Mouse (Mus musculus) 3T3-L1 (cell line): ENCODE data around the gene Actrt2.
A peak's percentile ranks its signal among the peaks of the same experiment; 100 is the strongest.

Experiments used
- DNase-seq: peaks from one replicate; pipeline ENCODE4 v3.0.0-alpha.2; 2015; ENCODE audit warnings: low read depth, low spot score

Gene Actrt2

DNA sequence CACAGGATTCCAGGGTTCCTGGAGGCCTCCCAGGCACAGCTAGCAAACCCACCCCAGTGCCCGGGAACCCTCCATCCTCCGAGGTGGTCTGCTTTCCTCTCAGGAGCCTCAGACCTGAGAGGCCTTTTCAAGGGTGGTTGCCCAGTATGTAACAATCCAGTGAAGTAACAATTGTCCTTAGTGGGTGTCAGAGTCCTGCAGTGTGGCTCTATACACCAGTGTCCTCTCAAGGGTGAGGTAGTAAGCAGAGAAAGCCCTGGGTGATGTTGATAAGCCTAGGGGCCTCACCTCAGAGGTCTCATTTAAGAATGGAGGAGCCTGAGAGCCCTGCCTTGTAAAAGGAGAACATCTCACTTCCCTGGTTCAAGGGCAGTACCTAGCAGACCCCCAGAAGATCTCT lies at the start of gene Actrt2:
Actrt2 (minus strand) TSS at position 101 of the 400 bp plus-strand sequence.
- no peak for DNase-seq

DNA sequence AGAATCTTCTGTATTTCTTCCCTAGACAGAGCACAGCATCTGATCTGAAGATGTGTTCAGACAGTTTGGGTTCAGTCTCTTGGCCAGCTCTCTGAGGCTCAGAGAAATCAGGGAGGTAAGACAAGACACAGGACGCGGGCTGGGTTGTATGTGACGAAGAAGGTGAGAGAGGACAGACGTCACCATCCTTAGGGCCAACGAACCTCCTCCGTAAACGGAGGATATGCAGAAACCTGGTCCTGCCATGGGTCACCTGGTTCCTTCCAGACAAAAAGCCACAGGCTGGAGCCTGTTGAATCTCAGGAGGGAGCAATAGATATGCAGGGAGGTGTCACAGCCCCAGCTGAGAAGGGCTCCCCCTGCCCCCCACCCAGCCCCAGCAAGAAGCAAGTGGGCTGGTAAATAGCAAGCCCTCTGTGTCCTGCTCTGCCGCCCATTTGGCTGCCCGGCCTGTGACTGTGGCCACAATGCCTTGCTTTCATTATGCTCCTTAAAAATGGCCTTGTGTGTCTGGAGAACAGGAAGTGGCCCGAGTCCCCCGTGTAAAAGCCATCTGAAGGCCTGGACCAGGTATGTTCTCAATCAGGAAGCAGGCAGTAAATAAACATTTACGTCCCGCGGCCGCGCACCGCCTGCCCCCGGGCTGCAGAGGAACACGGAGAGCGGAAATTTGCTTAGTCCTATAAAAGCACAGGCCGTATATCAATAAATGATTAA lies 41.9 kb upstream of the Actrt2 start:
- DNase-seq, result no peak

DNA sequence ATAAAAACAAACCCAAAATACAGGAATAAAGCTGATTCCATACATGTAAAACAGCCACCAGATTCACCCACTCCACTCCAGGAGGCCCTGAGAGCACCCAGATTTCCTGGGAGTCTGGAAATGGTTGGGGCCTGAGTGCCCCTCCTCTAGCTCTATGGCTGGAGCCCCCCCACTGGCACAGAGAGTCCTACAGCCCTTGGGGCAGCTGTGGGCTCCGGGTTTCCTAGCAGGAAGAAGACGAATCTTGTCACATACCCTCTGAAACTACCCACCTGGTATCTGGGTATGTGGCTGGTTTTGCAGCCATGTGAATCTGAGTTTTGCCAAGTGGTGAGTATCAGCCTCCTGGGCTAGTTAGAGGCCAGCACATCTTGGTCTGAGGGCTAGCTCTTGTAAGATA lies 41.1 kb upstream of the Actrt2 start:
- DNase-seq, result no peak

DNA sequence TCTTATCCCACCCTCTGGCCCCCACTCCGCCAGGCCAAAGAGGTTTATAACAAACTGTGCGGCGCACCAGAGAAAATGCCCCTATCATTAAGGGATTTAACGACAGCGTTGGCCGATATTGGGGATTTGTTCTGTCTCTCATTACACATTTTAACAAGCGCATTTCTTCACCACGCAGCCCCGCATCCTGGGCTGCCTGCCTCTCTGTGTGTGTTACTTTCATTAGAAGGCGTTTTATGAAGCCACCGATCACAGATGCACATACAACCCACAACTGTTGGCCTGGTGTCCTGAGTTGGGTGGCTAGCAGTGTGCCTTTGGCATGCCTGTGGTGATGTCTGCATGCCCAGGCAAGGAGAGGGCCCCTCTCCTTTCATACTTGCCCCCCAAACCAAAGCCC lies 40.6 kb upstream of the Actrt2 start:
- DNase-seq, result no peak

DNA sequence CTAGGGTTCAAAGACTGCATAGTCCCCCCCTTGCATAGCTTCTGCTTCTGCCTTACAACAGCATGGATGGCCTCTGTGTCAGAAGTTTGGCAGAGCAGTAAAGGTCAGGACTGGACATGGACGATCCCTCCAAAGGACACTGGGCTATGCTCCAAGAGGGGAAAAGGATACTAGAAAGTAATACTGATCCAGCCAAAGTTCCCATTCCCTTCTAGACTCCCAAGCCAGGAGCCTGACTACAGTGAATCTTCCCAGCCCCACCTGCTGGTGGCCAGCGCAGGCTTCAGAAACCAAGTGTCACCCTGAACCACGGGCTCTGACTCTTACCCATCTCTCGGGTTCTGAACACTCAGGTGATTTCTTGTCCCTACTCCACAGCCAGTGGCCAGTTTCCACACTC lies 39.9 kb upstream of the Actrt2 start:
- no peak for DNase-seq

DNA sequence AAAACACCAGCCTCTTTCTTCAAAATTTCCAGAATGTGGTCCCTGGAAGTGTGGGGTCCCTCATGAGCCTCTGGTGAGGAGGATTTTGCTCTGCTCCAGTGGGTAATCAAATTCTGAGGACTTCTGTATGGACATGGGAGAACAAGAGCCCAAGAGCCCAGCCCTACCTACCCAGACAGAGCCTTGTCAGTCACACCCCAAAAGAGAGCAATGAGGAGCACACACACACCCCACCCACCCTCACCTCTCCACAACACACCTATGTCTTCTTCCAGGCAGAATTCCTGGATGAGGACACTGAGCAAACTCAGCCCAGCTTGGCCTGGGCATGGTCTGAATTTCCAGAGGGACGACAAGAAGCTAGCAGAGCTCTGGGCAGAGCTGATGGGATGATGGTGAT lies 38.8 kb upstream of the Actrt2 start:
- DNase-seq, result no peak

DNA sequence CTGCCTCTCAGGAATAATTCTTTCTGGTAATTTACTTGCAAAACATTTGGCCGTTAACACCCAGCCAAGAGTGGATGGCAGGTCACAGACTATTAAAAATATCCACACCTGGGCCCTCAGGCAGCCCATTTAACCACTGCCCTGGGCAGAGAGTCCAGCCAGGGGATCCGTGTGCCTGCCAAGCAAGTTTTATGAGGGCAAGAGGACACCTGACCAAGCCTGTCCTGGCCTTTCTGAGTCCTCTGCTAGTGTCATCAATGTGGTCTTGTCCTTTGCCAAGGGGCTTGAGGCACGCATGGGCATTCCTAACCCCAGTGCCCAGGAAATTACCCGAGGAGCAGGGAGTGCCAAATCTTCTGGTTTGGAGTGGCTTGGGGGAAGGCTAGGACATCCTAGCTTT lies 38.0 kb upstream of the Actrt2 start:
- DNase-seq, result no peak

DNA sequence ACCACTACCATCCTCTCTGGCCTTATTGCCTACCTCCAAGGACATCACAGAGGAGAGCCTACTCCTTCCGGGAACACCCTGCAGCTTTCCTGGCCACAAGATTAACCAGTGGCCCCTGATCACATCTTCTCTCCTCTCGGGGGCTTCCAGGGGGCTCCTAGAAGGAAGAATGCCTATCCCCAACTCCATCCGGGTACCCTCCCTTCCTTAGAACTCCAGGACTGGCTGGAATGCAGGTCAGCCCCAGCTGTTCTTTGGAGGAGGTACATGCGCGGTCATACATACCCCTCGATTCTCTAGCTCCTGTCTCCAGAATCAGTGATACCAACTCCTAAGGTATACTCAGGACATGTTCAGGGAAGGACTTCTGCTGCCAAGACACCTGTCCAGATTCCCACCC lies 37.4 kb upstream of the Actrt2 start:
- DNase-seq, result no peak

DNA sequence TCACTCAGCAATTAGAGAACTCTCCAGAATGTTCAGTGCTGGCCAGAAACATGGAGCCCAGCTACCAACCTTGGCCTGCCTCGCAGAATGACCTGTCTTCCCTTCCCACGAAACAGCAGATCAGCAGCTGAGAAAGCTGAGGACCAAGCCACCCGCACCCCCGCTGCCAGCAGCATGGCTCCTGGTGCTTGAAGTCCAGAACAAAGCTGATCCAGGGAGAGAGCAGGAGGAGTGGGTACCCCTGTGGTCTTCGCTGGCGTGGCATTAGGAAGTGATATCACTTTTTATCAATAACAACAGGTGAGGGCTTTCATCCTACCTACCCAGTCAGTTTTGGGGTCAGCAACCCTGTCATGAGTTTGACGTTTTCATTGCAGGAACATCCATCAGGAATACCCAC lies 36.9 kb upstream of the Actrt2 start:
- no peak for DNase-seq

DNA sequence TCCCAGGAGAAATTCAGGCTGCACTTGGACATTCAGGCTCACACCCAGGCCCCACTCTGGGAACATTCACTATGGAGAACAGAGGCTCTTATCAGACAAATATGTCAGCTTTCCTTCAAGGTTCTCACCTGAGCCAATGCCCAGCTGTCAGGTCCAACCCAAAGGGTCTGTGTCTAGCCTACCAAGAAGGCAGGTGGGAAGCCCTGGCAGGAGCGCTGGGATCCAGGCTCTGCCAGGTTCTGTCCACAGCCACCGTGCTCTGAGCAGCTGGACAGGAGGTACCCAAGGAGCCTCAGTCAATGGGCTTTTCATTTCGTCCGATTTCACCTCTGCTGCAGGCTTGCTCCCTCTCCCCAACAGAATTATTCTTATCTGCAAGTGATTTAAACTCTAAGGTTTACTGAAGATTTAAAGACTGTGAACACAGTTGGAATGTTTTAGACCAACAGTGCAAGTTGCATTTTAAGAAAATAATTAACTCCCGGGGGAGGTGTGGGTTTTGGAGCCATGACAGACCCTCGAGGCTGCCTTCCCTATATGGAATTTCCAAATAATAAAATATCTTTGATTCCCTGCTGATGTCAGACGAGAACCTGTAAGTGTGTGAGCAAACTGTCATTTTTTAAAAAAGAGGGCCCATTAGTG lies 35.9 kb upstream of the Actrt2 start:
- DNase-seq, result no peak

DNA sequence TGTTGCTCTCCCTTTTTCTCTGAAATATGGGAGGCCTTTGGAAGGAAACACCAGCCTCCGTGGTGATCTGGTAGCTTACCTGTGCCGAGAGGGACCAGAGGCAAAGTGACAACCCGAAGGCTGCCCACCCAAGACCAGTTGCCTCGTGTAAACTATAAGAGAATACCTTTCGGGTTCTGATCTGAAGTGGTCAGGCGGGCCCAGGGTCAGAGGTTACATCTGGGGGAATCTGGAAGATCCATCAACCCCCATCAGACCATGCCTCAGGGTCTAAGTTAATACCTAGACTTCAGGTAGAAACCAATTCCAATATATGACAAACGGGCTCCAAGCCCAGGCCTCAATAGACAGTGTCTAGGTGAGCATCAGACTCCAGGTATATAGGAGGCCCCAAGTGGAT lies 35.3 kb upstream of the Actrt2 start:
- no peak for DNase-seq

DNA sequence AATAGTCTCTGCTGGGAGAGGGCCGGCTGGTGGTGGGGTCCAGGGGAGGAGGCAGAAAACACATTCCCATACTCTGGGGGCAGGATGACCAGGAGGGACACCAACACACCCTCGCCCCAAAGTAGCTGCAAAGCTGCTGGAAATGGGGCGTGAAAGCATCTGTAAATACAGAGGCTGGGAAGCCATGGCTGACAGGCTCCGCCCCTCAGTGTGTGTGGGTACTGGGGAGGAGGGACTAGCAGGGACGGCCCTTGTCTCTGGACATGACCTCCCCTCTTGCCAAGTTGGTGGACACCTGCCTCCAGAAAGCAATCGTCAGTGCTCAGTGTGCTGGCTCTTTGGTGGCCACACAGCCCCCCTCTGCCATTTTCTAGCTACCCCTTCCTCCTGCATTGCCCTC lies 34.5 kb upstream of the Actrt2 start:
- no peak for DNase-seq

DNA sequence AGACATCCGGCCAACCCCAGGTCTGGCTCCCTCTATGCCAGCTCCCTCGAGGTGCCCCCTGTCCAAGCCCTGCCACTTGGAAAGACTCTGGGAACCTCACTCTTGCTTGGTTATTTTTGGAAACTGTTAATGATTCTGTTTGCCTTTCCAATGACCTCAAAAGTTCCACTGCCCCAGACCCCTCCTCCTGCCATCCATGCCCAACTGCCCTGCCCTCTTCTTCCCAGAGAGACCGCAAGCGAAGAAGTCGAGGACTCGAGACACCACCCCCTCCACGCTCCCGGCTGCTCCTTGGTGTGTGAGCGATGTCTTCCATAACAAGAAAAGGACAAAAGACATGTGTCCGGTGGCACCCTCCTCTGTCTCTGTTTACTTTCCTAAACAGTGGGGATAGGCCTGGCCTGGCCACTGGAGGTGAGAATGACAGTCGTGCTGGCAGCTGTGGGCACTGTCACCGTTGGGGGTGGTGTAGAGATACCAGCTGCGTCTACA lies 33.3 kb upstream of the Actrt2 start:
- no peak for DNase-seq

DNA sequence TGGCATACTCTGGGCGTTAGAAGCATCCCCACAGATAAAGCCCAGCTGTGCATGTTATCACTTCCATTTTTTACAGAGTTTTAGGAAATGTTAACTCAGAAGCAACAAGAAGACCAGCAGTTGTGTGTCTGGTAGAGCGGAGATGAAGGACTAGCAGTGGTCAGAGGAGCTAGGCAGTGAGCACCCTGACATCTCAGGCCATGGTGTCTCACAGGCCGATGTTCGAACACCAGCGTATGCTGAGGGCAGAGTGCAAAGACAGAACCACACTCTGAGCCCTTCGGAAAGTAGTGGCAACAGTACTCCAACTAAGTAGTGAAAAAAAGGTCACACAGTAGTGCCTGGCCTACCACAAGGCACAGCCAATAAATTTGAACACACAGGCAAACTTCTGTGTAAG lies 32.8 kb upstream of the Actrt2 start:
- no peak for DNase-seq

DNA sequence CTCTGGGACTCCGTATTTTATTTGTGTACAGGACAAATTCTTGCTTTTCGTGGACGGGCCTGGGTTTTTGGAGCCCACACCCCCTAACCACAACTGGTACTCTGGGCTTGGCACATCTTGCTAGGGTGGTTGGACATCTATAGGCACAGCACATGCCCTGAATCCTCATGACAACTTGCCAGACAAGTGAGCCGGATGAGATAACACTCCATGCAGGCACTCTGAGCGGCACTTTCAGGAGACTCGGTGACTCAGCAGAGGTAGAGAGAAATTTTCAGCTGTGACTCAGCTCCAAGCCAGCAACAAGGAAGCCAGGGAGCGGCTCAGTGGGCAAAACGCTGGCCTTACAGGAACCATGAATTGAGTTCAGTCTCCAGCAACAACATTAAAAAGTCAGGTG lies 31.6 kb upstream of the Actrt2 start:
- peak; percentile 69 for DNase-seq

DNA sequence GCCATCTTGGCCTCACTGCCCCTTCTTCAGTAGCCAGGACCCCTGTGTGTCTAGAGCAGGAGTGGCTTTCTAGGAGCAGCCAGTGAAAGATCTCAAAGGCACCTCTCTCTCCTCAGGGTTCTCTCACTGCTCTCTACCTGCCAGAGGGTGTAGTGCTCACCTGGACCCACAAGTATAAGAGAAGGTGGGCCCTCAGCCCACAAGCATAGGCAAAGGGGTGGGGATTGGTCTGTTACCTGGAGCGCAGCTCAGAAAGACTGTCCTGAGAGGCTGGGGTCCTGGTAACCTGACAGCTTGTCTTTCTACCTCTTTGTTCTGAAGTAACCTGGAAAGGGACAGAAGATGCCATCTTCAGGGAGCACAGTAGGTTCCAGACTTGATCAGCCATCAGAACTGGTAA lies 31.0 kb upstream of the Actrt2 start:
- no peak for DNase-seq

DNA sequence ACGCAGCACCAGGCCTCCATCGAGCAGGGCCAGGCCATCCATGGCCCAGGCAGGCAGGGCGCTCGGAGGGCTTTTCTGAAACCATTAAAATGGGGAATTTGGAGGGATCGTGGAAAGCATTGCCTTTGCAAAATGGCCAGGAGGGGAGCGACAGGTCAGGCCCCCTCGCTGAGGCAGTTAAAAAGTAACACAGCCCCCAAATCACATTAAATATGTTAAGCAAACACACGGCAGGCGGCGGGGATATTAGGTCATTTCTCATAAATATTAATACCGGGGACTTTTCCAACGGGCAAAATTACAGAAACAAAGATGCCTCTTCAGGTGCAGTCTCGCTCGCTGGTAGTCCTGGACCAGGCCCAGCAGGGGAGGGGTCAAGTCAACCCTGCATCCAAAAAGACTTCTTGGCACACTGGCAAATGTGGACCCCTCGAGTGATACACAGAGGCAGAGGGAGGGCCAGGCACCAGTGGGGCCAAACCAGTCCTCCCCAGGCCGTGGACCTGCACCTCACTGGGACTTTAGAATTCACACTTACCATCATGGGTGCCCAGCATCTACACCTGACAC lies 30.4 kb upstream of the Actrt2 start:
- DNase-seq, result no peak

DNA sequence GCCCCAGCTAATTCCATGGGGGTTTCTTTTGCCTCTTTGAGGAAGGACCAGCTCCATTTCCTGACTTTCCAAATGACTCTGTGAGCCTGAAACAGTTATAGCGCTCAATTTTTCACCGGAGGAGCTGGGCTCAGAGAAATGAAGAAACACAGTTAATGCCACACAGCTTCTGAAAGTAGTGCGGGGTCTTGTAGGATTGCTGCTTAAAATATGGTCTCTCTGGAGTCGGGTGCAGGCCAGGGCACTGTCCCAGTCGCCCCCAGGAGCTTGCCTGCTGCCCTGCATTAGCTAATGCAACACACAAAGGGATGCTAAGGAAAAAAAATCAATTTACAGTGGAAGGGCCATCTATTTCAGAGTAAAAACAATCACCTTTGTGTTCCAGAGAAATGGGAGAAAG lies 29.8 kb upstream of the Actrt2 start:
- DNase-seq, result no peak

DNA sequence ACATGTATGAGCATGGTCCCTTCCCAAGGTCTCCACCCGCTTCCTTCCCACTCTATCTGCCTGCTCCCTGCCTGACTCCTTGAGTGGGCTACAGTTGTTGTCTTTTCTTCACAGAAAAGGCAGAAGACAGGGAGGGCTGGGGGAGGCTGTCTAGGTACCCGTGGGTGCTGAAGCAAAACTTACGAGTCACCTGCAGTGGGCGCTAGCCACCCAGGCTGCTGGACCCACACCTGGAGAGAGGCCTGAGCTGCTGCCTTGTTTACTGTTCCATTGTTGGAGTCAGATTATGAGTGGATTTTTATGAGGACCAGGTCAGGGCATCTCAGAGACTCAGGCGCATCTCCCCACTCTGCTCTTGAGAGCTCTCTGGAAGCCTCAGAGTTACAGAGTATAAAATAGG lies 28.9 kb upstream of the Actrt2 start:
- DNase-seq, result no peak

DNA sequence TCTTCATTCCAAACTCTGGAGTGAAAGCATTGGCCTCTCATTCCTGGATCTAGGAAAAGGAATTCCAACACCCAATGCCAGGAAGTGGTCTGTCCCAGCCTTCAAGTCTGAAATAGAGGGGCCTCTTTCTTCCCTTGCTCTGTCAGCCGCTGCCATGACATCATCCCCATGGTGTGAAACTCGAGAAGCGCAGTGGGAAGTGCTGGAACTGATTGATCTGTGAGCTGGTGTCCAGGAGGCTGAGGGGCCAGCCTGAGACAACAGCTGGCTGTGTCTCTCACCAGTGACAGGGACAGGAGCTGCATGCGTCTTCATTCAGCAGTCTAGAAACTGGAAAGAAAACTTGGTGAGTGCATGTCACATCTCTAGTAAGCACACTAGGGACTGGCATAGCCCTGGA lies 28.5 kb upstream of the Actrt2 start:
- no peak for DNase-seq

DNA sequence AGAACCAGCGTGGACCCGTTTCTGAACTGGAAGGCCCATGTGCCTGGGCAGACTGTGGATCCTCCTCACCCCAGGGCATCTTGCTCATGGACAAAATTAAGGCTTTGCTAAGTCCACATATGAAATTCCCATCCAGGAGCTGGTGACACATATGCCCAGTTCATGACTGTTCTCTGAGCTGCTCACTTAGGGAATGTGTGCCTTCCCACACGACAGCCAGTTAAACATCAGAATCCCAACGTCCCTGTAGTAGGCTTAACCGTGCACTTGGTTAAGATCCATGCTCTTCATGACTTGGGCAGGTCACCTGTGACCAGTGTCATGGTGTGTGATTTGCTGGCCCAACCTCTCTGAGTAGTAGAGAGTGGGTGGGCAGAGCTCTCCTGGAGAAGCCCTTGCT lies 26.7 kb upstream of the Actrt2 start:
- no peak for DNase-seq

DNA sequence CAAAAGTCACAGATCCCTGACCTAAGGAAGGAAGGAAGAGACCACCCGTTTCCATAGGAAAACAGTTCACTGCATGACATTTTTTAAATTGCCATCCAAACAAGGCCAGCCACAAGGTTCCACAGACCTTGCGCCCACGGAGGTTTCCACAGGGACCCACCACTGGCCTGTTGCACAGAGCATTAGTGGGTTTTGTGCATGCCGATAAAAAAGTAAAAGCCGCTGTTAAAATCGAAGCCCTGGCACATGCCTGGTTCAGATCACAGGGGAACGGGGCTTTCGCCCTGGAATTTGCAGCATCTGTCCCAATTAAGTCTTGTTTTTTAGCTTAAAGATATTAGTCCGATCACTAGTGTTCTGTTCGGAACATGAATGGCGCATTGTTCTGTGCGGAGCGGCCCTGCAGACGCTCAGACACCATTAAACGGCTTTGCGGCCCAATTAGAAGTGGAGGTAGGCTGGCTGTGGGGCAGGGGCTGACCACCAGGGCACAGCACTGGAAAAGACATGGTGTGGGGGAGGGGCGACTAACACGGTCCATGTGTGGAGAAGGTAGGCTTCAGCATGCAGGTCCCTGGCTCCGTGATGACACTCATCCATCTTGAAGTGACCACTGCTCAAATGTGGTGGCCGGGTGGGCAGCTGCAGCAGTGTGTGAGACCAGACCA lies 25.8 kb upstream of the Actrt2 start:
- DNase-seq, result no peak
